Mouse (Mus musculus) midbrain, embryonic 13.5 days (tissue): ENCODE measurements around the gene Ubap2l. TPM values are rescaled to one million over a fixed set of nuclear protein-coding genes. Genes with fewer than 3 reads are reported as not detected.

ENCODE experiments used
- ATAC-seq: fragments of 200-750 bp; cut with Nextera tagmentation; 2 replicates; pipeline ENCODE4 v1.8.0; 2017; ENCODE audit warnings: mild to moderate bottlenecking, moderate TSS enrichment, moderate library complexity
- H3K27ac ChIP-seq: fragments of 300-500 bp; sonication (generic); 2 replicates; pipeline ENCODE4 v1.5.1; 2015; ENCODE audit warnings: inconsistent platforms, mild to moderate bottlenecking, moderate library complexity
- H3K27me3 ChIP-seq: fragments of 300-500 bp; sonication (generic); 2 replicates; pipeline ENCODE4 v1.6.1; 2015; ENCODE audit warnings: mild to moderate bottlenecking, inconsistent platforms
- H3K36me3 ChIP-seq: fragments of 300-500 bp; sonication (generic); 2 replicates; pipeline ENCODE4 v1.6.1; 2015; ENCODE audit warnings: mild to moderate bottlenecking, inconsistent platforms
- H3K4me1 ChIP-seq: fragments of 300-500 bp; sonication (generic); replicated peaks from 2 replicates; pipeline ENCODE4 v1.6.1; 2015; ENCODE audit warnings: inconsistent platforms
- H3K4me2 ChIP-seq: fragments of 300-500 bp; sonication (generic); replicated peaks from 2 replicates; pipeline ENCODE4 v1.6.1; 2015; ENCODE audit warnings: moderate library complexity, mild to moderate bottlenecking, inconsistent platforms
- H3K4me3 ChIP-seq: fragments of 300-500 bp; sonication (generic); replicated peaks from 2 replicates; pipeline ENCODE4 v1.5.1; 2015; ENCODE audit warnings: mild to moderate bottlenecking, inconsistent platforms
- H3K9ac ChIP-seq: fragments of 300-500 bp; sonication (generic); replicated peaks from 2 replicates; pipeline ENCODE4 v1.6.1; 2015; ENCODE audit warnings: mild to moderate bottlenecking, inconsistent platforms
- H3K9me3 ChIP-seq: fragments of 300-500 bp; sonication (generic); 2 replicates; pipeline ENCODE4 v1.6.1; 2016; ENCODE audit warnings: mild to moderate bottlenecking, inconsistent platforms
- WGBS: fragments of 180-500 bp; shearing (Covaris S2); methylation state at CpG from one replicate; pipeline ENCODE4 v1.1.7; 2015; 5-methylcytosine and 5-hydroxymethylcytosine counted together
- polyA plus RNA-seq: library from polyadenylated mRNA; unstranded; fragments of >200 nt; fragmentation: Nextera tagmentation; extraction: Ambion mirVana; gene quantifications from 2 replicates; pipeline ENCODE4 v1.2.1, GENCODE M21; 2015

Ubap2l gene
- polyA plus RNA-seq, 1 experiment from 2014 or later: 170 TPM

- Histone ChIP-seq H3K27me3 (no peaks in the 10 kb centered on the region), H3K36me3 (peaks cover 46% of the 10 kb centered on the region), H3K9ac (peak overlapping the region; percentile 89), H3K4me2 (peak overlapping the region; percentile 95), H3K4me1 (peaks cover 24% of the 10 kb centered on the region), H3K27ac (peak overlapping the region; percentile 77), H3K4me3 (peak overlapping the region; percentile 88), H3K9me3 (no peaks in the 10 kb centered on the region)
- peak; percentile 57 for ATAC-seq
- WGBS: 21% methylated on average over 23 of the region's 23 CpGs
These were observed 54.5 kb downstream of the Ubap2l start for GRCm38 (mm10) chr3:89997791-89998495.

- ATAC-seq: no peak
- Histone ChIP-seq H3K36me3 (peaks cover 22% of the 10 kb centered on the region), H3K4me2 (no peak overlapping the region), H3K4me3 (no peak overlapping the region), H3K9me3 (no peaks in the 10 kb centered on the region), H3K27me3 (no peaks in the 10 kb centered on the region), H3K27ac (no peak overlapping the region), H3K4me1 (peaks cover 24% of the 10 kb centered on the region), H3K9ac (no peak overlapping the region)
- WGBS: 96% methylated on average over 5 of the region's 5 CpGs
These were observed 57.5 kb downstream of the Ubap2l start for GRCm38 (mm10) chr3:89994807-89995515.

GRCm38 (mm10) chr3:89987822-89988221, 64.6 kb downstream of the Ubap2l start:
- Histone ChIP-seq H3K4me1 (no peaks in the 10 kb centered on the region), H3K4me3 (no peak overlapping the region), H3K9me3 (no peaks in the 10 kb centered on the region), H3K4me2 (no peak overlapping the region), H3K9ac (no peak overlapping the region), H3K27ac (no peak overlapping the region), H3K27me3 (no peaks in the 10 kb centered on the region), H3K36me3 (no peaks in the 10 kb centered on the region)
- 95% methylated on average over 4 of the region's 4 CpGs for WGBS
- ATAC-seq: no peak

GRCm38 (mm10) chr3:89987211-89987610, 65.2 kb downstream of the Ubap2l start:
- no peak overlapping the region for H3K9ac ChIP-seq
- H3K4me2 ChIP-seq: no peak overlapping the region
- no peaks in the 10 kb centered on the region for H3K4me1 ChIP-seq
- H3K4me3 ChIP-seq: no peak overlapping the region
- H3K27me3 ChIP-seq: no peaks in the 10 kb centered on the region
- WGBS: 67% methylated on average over 3 of the region's 3 CpGs
- ATAC-seq: no peak
- H3K27ac ChIP-seq: no peak overlapping the region
- H3K36me3 ChIP-seq: no peaks in the 10 kb centered on the region
- H3K9me3 ChIP-seq: no peaks in the 10 kb centered on the region

GRCm38 (mm10) chr3:89982426-89982825, 70.0 kb downstream of the Ubap2l start:
- ATAC-seq: no peak
- H3K9ac ChIP-seq: no peak overlapping the region
- 77% methylated on average over 5 of the region's 5 CpGs for WGBS
- no peak overlapping the region for H3K4me2 ChIP-seq
- H3K27ac ChIP-seq: no peak overlapping the region
- no peaks in the 10 kb centered on the region for H3K9me3 ChIP-seq
- H3K4me1 ChIP-seq: no peaks in the 10 kb centered on the region
- H3K36me3 ChIP-seq: no peaks in the 10 kb centered on the region
- H3K4me3 ChIP-seq: no peak overlapping the region
- no peaks in the 10 kb centered on the region for H3K27me3 ChIP-seq

GRCm38 (mm10) chr3:89976859-89977258, 75.6 kb downstream of the Ubap2l start:
- Histone ChIP-seq H3K4me1 (no peaks in the 10 kb centered on the region), H3K9me3 (no peaks in the 10 kb centered on the region), H3K27me3 (no peaks in the 10 kb centered on the region), H3K4me3 (no peak overlapping the region), H3K36me3 (no peaks in the 10 kb centered on the region), H3K27ac (no peak overlapping the region), H3K4me2 (no peak overlapping the region), H3K9ac (no peak overlapping the region)
- no peak for ATAC-seq

GRCm38 (mm10) chr3:89968509-89968908, 83.9 kb downstream of the Ubap2l start:
- no peak overlapping the region for H3K9ac ChIP-seq
- WGBS: 81% methylated on average over 7 of the region's 7 CpGs

GRCm38 (mm10) chr3:89966946-89967345, 85.5 kb downstream of the Ubap2l start:
- H3K27ac ChIP-seq: no peak overlapping the region
- ATAC-seq: no peak
- no peak overlapping the region for H3K9ac ChIP-seq
- 72% methylated on average over 4 of the region's 4 CpGs for WGBS
- no peak overlapping the region for H3K4me2 ChIP-seq
- no peaks in the 10 kb centered on the region for H3K27me3 ChIP-seq
- H3K9me3 ChIP-seq: no peaks in the 10 kb centered on the region
- no peaks in the 10 kb centered on the region for H3K36me3 ChIP-seq
- no peak overlapping the region for H3K4me3 ChIP-seq
- H3K4me1 ChIP-seq: peaks cover 24% of the 10 kb centered on the region

More at GRCm38 (mm10) chr3:89968509-89968908, 83.9 kb downstream of the Ubap2l start:
- no peaks in the 10 kb centered on the region for H3K9me3 ChIP-seq
- H3K4me1 ChIP-seq: peaks cover 18% of the 10 kb centered on the region
- H3K36me3 ChIP-seq: no peaks in the 10 kb centered on the region
- H3K27me3 ChIP-seq: no peaks in the 10 kb centered on the region
- no peak overlapping the region for H3K27ac ChIP-seq
- H3K4me3 ChIP-seq: no peak overlapping the region
- no peak overlapping the region for H3K4me2 ChIP-seq
- ATAC-seq: no peak

GRCm38 (mm10) chr3:89965972-89966371, 86.5 kb downstream of the Ubap2l start:
- H3K4me2 ChIP-seq: no peak overlapping the region
- H3K9ac ChIP-seq: no peak overlapping the region
- 94% methylated on average over 5 of the region's 5 CpGs for WGBS
- H3K27me3 ChIP-seq: no peaks in the 10 kb centered on the region
- H3K4me1 ChIP-seq: peaks cover 34% of the 10 kb centered on the region
- no peak for ATAC-seq
- H3K36me3 ChIP-seq: no peaks in the 10 kb centered on the region
- H3K4me3 ChIP-seq: no peak overlapping the region
- no peak overlapping the region for H3K27ac ChIP-seq
- no peaks in the 10 kb centered on the region for H3K9me3 ChIP-seq

- ATAC-seq: no peak
- no peak overlapping the region for H3K9ac ChIP-seq
- H3K4me2 ChIP-seq: no peak overlapping the region
- 97% methylated on average over 8 of the region's 8 CpGs for WGBS
- no peaks in the 10 kb centered on the region for H3K9me3 ChIP-seq
- H3K27me3 ChIP-seq: no peaks in the 10 kb centered on the region
- peaks cover 38% of the 10 kb centered on the region for H3K4me1 ChIP-seq
- no peaks in the 10 kb centered on the region for H3K36me3 ChIP-seq
- no peak overlapping the region for H3K27ac ChIP-seq
- no peak overlapping the region for H3K4me3 ChIP-seq
These were observed 86.9 kb downstream of the Ubap2l start for GRCm38 (mm10) chr3:89965557-89965956.

GRCm38 (mm10) chr3:89963926-89964739, 88.3 kb downstream of the Ubap2l start:
- Histone ChIP-seq H3K9ac (peak overlapping the region; percentile 97), H3K4me2 (peak overlapping the region; percentile 97), H3K4me1 (peaks cover 52% of the 10 kb centered on the region), H3K27me3 (no peaks in the 10 kb centered on the region), H3K36me3 (no peaks in the 10 kb centered on the region), H3K9me3 (no peaks in the 10 kb centered on the region), H3K4me3 (peak overlapping the region; percentile 93), H3K27ac (peak overlapping the region; percentile 94)
- ATAC-seq: no peak
- WGBS: 36% methylated on average over 22 of the region's 22 CpGs

- peaks cover 7% of the 10 kb centered on the region for H3K36me3 ChIP-seq
- no peaks in the 10 kb centered on the region for H3K27me3 ChIP-seq
- no peaks in the 10 kb centered on the region for H3K9me3 ChIP-seq
- H3K4me2 ChIP-seq: peak within 1 kb of the TSS; percentile 97
- H3K4me1 ChIP-seq: peaks cover 60% of the 10 kb centered on the region
- H3K4me3 ChIP-seq: peak within 1 kb of the TSS; percentile 93
- peak within 1 kb of the TSS; percentile 97 for H3K9ac ChIP-seq
- H3K27ac ChIP-seq: peak within 1 kb of the TSS; percentile 94
- peak; percentile 62 for ATAC-seq
- WGBS: under 1% methylated on average over 35 of the region's 35 CpGs
These were observed 89.1 kb downstream of the Ubap2l start, which contains the start of gene Atp8b2 for GRCm38 (mm10) chr3:89963221-89963763. Atp8b2 (minus strand) TSS chr3:89963508.
